Mouse (Mus musculus) neural tube, embryonic 14.5 days (tissue): ENCODE results near the gene Vmn2r8. TPM values are rescaled to one million over a fixed set of nuclear protein-coding genes. Genes with fewer than 3 reads are reported as not detected.
"Not testable (repeated sequence)": the region's sequence is repeated elsewhere in the genome, so short reads cannot be mapped to it uniquely, and the experiment has no call there.

Experiments
- ATAC-seq: fragments of 200-750 bp; cut with Nextera tagmentation; 2 replicates; pipeline ENCODE4 v1.8.0; 2017; ENCODE audit warnings: low read depth, mild to moderate bottlenecking, moderate TSS enrichment, moderate library complexity
- H3K27ac ChIP-seq: fragments of 300-500 bp; sonication (generic); 2 replicates; pipeline ENCODE4 v1.5.1; 2014; ENCODE audit warnings: low read depth, mild to moderate bottlenecking, control low read depth, low read length, moderate library complexity, mixed read lengths
- H3K27me3 ChIP-seq: fragments of 300-500 bp; sonication (generic); 2 replicates; pipeline ENCODE4 v1.6.1; 2014; ENCODE audit warnings: low read length; ENCODE audit not compliant: control insufficient read depth, insufficient read depth
- H3K36me3 ChIP-seq: fragments of 300-500 bp; sonication (generic); 2 replicates; pipeline ENCODE4 v1.6.1; 2014; ENCODE audit warnings: low read length, mixed read lengths; ENCODE audit not compliant: control insufficient read depth, insufficient read depth
- H3K4me1 ChIP-seq: fragments of 300-500 bp; sonication (generic); 2 replicates; pipeline ENCODE4 v1.6.1; 2014; ENCODE audit warnings: low read length; ENCODE audit not compliant: control insufficient read depth, insufficient read depth
- H3K4me2 ChIP-seq: fragments of 300-500 bp; sonication (generic); 2 replicates; pipeline ENCODE4 v1.6.1; 2014; ENCODE audit warnings: mild to moderate bottlenecking, low read depth, low read length, control low read depth
- H3K4me3 ChIP-seq: fragments of 300-500 bp; sonication (generic); 2 replicates; pipeline ENCODE4 v1.5.1; 2014; ENCODE audit warnings: low read depth, low read length, control low read depth, mixed read lengths
- H3K9ac ChIP-seq: fragments of 300-500 bp; sonication (generic); replicated peaks from 2 replicates; pipeline ENCODE4 v1.6.1; 2014; ENCODE audit warnings: low read depth, mild to moderate bottlenecking, control low read depth, low read length, mixed read lengths
- H3K9me3 ChIP-seq: fragments of 300-500 bp; sonication (generic); 2 replicates; pipeline ENCODE4 v1.6.1; 2016; ENCODE audit warnings: low read length; ENCODE audit not compliant: control insufficient read depth
- WGBS: fragments of 180-500 bp; shearing (Covaris S2); extraction: QIAGEN DNeasy Blood & Tissue Kit; methylation state at CpG from one replicate; pipeline ENCODE4 v1.1.7; 2014; 5-methylcytosine and 5-hydroxymethylcytosine counted together
- polyA plus RNA-seq: library from polyadenylated mRNA; unstranded; fragments of >200 nt; fragmentation: Nextera tagmentation; extraction: Ambion mirVana; gene quantifications from 2 replicates; pipeline ENCODE4 v1.2.1, GENCODE M21; 2014

Vmn2r8 gene
- polyA plus RNA-seq, 1 experiment from 2014 or later, result not detected

DNA sequence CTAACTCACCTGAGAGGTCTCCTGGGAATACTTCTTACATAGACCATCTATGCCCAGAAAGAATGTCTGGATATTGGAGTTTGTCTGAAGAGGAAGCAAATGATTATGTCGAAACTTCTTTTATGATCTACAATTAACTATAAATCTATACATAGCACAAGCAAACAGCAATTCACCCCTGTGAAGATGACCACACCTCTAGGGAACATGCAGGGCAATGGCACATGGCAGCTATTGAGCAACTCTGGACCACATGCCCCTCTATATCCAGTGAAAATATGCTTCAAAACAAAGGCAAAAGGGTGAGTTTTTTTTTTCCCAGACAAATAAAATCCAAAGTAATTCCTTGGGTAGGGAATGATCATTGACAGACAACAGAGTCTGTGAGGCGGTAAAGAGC, 48.6 kb downstream of the Vmn2r8 start:
- Histone ChIP-seq H3K27ac (no peak overlapping the region), H3K9ac (no peak overlapping the region), H3K27me3 (no peaks in the 10 kb centered on the region), H3K4me1 (no peaks in the 10 kb centered on the region), H3K4me3 (no peak overlapping the region), H3K36me3 (no peaks in the 10 kb centered on the region), H3K4me2 (no peak overlapping the region), H3K9me3 (no peaks in the 10 kb centered on the region)
- no peak for ATAC-seq
- 83% methylated on average over 2 of the region's 2 CpGs for WGBS

DNA sequence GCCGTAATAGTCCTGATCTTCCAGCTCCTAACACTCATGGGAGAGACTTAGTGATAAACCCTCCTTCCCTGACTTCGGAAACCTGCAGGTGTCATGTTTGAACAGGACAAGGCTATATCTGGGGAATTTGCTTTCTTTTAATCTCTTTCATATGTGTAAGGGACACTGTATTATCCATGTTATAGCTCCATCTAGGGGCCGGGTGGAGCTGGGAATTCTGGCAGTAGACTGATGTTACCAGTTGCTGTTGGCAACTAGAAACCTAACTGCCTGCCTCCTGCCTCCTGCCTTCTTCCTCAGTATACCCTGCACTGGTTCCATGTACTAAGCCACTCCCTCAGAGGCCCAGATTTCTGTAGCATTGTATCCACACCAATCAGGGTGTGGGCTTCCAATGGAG, 50.3 kb downstream of the Vmn2r8 start:
- Histone ChIP-seq H3K4me1 (no peaks in the 10 kb centered on the region), H3K36me3 (no peaks in the 10 kb centered on the region), H3K27me3 (no peaks in the 10 kb centered on the region), H3K4me2 (no peak overlapping the region), H3K9me3 (no peaks in the 10 kb centered on the region), H3K9ac (no peak overlapping the region), H3K4me3 (no peak overlapping the region), H3K27ac (no peak overlapping the region)
- ATAC-seq, result no peak
- WGBS, result 64% methylated on average over 3 of the region's 3 CpGs

DNA sequence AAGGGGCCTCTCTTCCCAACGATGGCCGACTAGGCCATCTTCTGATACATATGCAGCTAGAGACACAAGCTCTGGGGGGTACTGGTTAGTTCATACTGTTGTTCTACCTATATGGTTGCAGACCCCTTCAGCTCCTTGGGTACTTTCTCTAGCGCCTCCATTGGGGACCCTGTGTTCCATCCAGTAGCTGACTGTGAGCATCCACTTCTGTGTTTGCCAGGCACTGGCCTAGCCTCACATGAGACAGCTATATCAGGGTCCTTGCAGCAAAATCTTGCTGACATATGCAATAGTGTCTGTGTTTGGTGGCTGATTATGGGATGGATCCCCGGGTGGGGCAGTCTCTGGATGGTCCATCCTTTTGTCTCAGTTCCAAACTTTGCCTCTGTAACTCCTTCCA, 57.4 kb downstream of the Vmn2r8 start:
- 89% methylated on average over 4 of the region's 4 CpGs for WGBS
- H3K27ac ChIP-seq, H3K36me3 ChIP-seq, H3K4me3 ChIP-seq, H3K9ac ChIP-seq, H3K4me2 ChIP-seq, H3K27me3 ChIP-seq, ATAC-seq, H3K9me3 ChIP-seq, H3K4me1 ChIP-seq: not testable (repeated sequence)

DNA sequence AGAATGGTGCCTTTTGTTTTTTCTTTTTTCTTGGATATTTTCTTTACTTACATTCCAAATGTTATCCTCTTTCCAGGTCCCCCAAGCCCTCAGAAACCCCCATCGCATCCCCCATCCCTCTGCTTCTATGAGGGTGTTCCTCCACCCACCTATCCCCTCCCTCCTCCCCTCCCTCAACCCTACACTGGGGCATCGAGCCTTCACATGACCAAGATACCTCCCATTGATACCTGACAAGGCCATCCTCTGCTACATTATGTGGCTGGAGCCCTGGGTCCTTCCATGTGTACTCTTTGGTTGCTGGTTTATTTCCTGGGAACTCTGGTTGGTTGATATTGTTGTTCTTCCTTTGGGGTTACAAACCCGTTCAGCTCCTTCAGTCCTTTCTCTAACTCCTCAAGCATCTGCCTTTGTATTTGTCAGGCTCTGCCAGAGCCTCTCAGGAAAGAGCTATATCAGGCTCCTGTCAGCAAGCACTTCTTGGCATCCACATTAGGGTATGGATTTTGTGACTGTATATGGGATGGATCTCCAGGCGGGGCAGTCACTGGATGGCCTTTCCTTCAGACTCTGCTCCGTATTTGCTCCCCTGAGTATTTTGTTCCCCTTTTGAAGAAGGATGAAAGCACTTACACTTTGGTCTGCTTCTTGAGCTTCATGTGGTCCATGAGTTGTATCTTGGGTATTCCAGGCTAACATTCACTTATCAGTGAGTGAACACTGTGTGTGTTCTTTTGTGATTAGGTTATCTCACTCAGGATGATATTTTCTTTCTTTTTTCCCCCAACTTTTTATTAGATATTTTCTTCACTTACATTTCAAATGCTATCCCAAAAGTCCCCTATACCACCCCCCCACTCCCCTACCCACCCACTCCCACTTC, 58.1 kb downstream of the Vmn2r8 start:
- Histone ChIP-seq H3K9ac (no peak overlapping the region), H3K4me1 (no peaks in the 10 kb centered on the region), H3K9me3 (no peaks in the 10 kb centered on the region), H3K4me2 (no peak overlapping the region), H3K4me3 (no peak overlapping the region), H3K27ac (no peak overlapping the region), H3K36me3 (no peaks in the 10 kb centered on the region), H3K27me3 (no peaks in the 10 kb centered on the region)
- ATAC-seq, result no peak
- 81% methylated on average over 5 of the region's 5 CpGs for WGBS

DNA sequence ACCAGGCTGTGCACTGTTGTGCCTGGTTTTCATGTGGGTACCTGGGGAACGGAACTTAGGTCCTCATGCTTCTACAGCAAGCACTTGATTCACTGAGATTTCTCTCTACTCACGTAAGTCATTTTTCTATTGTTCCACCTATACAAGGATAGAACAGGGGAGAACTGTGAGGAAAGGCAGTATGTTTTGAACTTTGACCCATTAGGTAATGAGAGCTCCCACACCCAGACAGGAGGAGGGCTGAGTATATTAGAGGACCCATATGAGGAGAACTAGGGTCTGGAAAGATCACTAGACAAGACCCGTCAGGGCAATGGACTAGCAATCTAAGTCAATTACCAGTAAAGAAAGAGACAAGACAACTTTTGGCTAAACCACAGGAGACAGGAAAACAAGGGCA, 64.0 kb downstream of the Vmn2r8 start:
- 86% methylated on average over 3 of the region's 3 CpGs for WGBS
- H3K4me3 ChIP-seq, result no peak overlapping the region
- H3K9ac ChIP-seq, result no peak overlapping the region
- H3K4me2 ChIP-seq, result no peak overlapping the region
- no peaks in the 10 kb centered on the region for H3K27me3 ChIP-seq
- no peaks in the 10 kb centered on the region for H3K36me3 ChIP-seq
- H3K27ac ChIP-seq, result no peak overlapping the region
- no peaks in the 10 kb centered on the region for H3K9me3 ChIP-seq
- no peaks in the 10 kb centered on the region for H3K4me1 ChIP-seq
- no peak for ATAC-seq

DNA sequence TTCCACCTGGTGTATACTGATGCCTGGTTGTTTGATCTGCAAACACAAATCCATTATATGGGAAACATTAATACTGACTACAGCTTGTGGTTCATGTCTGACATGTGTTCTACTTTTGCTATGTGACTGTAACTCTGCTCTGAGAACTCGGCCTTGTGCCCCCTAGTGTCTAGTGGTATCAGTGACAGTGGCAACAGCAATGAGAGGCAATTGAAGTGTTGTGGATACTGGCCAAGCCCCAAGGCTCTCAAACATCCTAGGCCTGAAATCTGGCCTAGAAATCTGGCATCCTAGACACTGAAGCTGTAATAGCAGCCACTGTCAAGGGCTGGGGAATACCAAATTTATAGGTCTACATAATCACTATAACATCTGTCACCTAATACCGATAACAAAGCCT, 64.8 kb downstream of the Vmn2r8 start:
- Histone ChIP-seq H3K36me3 (no peaks in the 10 kb centered on the region), H3K9ac (no peak overlapping the region), H3K9me3 (no peaks in the 10 kb centered on the region), H3K27ac (no peak overlapping the region), H3K4me1 (no peaks in the 10 kb centered on the region), H3K27me3 (no peaks in the 10 kb centered on the region), H3K4me3 (no peak overlapping the region), H3K4me2 (no peak overlapping the region)
- ATAC-seq, result no peak
- 58% methylated on average over 2 of the region's 2 CpGs for WGBS

DNA sequence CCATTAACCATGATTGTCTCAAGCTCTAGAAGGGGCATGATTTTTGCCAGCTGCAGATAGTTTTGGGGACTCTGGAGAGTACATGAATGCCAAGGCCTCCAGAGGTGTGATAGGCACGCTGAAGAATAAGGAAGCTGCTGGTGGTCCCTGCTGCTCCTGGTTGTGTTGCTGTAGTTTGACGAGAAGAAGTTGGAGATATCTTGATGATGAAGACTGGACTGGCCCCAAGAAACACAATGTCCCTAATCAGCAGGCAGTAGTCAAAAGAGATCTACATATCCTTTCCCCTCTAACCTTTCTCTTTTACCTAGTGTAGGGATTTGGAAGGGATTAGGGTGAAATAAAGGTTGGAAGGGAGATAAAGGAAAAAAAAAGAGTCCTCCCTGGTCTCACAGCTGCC, 66.1 kb downstream of the Vmn2r8 start:
- Histone ChIP-seq H3K9me3 (no peaks in the 10 kb centered on the region), H3K4me2 (no peak overlapping the region), H3K36me3 (no peaks in the 10 kb centered on the region), H3K27me3 (no peaks in the 10 kb centered on the region), H3K4me1 (no peaks in the 10 kb centered on the region), H3K27ac (no peak overlapping the region), H3K4me3 (no peak overlapping the region), H3K9ac (no peak overlapping the region)
- 67% methylated on average over 2 of the region's 2 CpGs for WGBS
- ATAC-seq, result no peak

DNA sequence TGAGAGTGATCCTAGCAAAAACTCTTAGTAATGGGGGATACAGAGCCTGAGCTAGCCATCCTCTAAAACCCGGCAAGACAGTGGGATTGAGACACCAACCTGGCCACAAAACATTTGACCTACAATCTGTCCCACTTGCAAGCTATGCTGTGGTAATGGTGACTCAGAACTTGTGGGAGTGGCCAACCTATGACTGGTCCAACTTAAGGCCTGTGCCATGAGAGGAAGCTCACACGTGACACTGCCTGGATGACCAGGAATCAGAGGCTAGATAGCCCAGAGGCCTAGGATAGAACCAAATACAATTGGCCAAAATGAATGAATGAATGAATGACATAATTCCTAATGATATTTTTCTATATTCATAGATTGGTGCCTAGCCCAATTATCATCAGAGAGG, 66.8 kb downstream of the Vmn2r8 start:
- Histone ChIP-seq H3K4me1 (no peaks in the 10 kb centered on the region), H3K9ac (no peak overlapping the region), H3K4me2 (no peak overlapping the region), H3K27me3 (no peaks in the 10 kb centered on the region), H3K27ac (no peak overlapping the region), H3K36me3 (no peaks in the 10 kb centered on the region), H3K9me3 (no peaks in the 10 kb centered on the region), H3K4me3 (no peak overlapping the region)
- 87% methylated on average over 2 of the region's 2 CpGs for WGBS
- ATAC-seq, result no peak
